Mouse (Mus musculus): ENCODE results near the gene Mrpl36. TPM values are rescaled to one million over a fixed set of nuclear protein-coding genes. Genes with fewer than 3 reads are reported as not detected.

Gene Mrpl36
- polyA plus RNA-seq (2014; fragmentation: Nextera tagmentation; extraction: Ambion mirVana), result 116 and 119 TPM in 2 replicates

GRCm38 (mm10) chr13:73327827-73328698 lies at the start of gene Mrpl36, which contains the start of gene Ndufs6:
TSS of gene Mrpl36 (plus strand) at chr13:73328513.
TSS of gene Ndufs6 (minus strand) at chr13:73328542.
- ATAC-seq (replicated peaks; ENCODE audit: low FRiP score) (peak; percentile 90), DNase-seq (ENCODE audit: low spot score) (peak; percentile 95)
- Histone ChIP-seq H3K4me2 (ENCODE audit: low read depth, low read length, severe bottlenecking) (peak within 1 kb of the TSS; percentile 74), H3K9me3 (ENCODE audit: control insufficient read depth, low read length) (no peaks in the 10 kb centered on the region), H3K27ac (ENCODE audit: low read depth, low read length) (no peak within 1 kb of the TSS), H3K9ac (ENCODE audit: low read length) (peak within 1 kb of the TSS; percentile 76), H3K36me3 (ENCODE audit: control insufficient read depth, insufficient read depth, low read length) (no peaks in the 10 kb centered on the region; the same call in 1 of the 2 replicates), H3K4me3 (ENCODE audit: low read depth, low read length) (peak within 1 kb of the TSS; percentile 73), H3K27me3 (ENCODE audit: control insufficient read depth, insufficient read depth, low read length) (no peaks in the 10 kb centered on the region), H3K4me1 (replicated peaks; ENCODE audit: control insufficient read depth, insufficient read depth, low read length) (peaks cover 5% of the 10 kb centered on the region; the same call in 1 of the 2 replicates)
- WGBS, result 1% methylated on average over 45 of the region's 45 CpGs

- Histone ChIP-seq H3K9ac (ENCODE audit: low read length) (no peak overlapping the region), H3K36me3 (ENCODE audit: control insufficient read depth, insufficient read depth, low read length) (no peaks in the 10 kb centered on the region), H3K9me3 (ENCODE audit: control insufficient read depth, low read length) (no peaks in the 10 kb centered on the region), H3K4me2 (ENCODE audit: low read depth, low read length, severe bottlenecking) (no peak overlapping the region), H3K4me1 (replicated peaks; ENCODE audit: control insufficient read depth, insufficient read depth, low read length) (no peaks in the 10 kb centered on the region), H3K27ac (ENCODE audit: low read depth, low read length) (no peak overlapping the region), H3K4me3 (ENCODE audit: low read depth, low read length) (no peak overlapping the region), H3K27me3 (ENCODE audit: control insufficient read depth, insufficient read depth, low read length) (peaks cover 6% of the 10 kb centered on the region)
- 68% methylated on average over 1 of the region's 1 CpGs for WGBS
- ATAC-seq (replicated peaks; ENCODE audit: low FRiP score) (no peak), DNase-seq (ENCODE audit: low spot score) (no peak)
These were observed 49.1 kb upstream of the Mrpl36 start for GRCm38 (mm10) chr13:73279196-73279595.

GRCm38 (mm10) chr13:73282407-73282806 lies 45.9 kb upstream of the Mrpl36 start:
- Histone ChIP-seq H3K27me3 (ENCODE audit: control insufficient read depth, insufficient read depth, low read length) (no peaks in the 10 kb centered on the region), H3K4me2 (ENCODE audit: low read depth, low read length, severe bottlenecking) (no peak overlapping the region), H3K36me3 (ENCODE audit: control insufficient read depth, insufficient read depth, low read length) (no peaks in the 10 kb centered on the region), H3K9me3 (ENCODE audit: control insufficient read depth, low read length) (no peaks in the 10 kb centered on the region), H3K9ac (ENCODE audit: low read length) (no peak overlapping the region), H3K27ac (ENCODE audit: low read depth, low read length) (no peak overlapping the region), H3K4me3 (ENCODE audit: low read depth, low read length) (no peak overlapping the region), H3K4me1 (replicated peaks; ENCODE audit: control insufficient read depth, insufficient read depth, low read length) (no peaks in the 10 kb centered on the region)
- 84% methylated on average over 2 of the region's 2 CpGs for WGBS
- no peak for ATAC-seq (replicated peaks; ENCODE audit: low FRiP score)
- DNase-seq (ENCODE audit: low spot score), result no peak

GRCm38 (mm10) chr13:73283534-73283933 lies 44.8 kb upstream of the Mrpl36 start:
- WGBS, result 97% methylated on average over 1 of the region's 1 CpGs
- DNase-seq (ENCODE audit: low spot score), result no peak

GRCm38 (mm10) chr13:73290206-73290605 lies 38.1 kb upstream of the Mrpl36 start:
- no peak for DNase-seq (ENCODE audit: low spot score)
- no peak overlapping the region for H3K4me3 ChIP-seq (ENCODE audit: low read depth, low read length)
- 88% methylated on average over 6 of the region's 6 CpGs for WGBS
- H3K4me1 ChIP-seq (replicated peaks; ENCODE audit: control insufficient read depth, insufficient read depth, low read length), result no peaks in the 10 kb centered on the region
- H3K36me3 ChIP-seq (ENCODE audit: control insufficient read depth, insufficient read depth, low read length), result no peaks in the 10 kb centered on the region
- no peak overlapping the region for H3K4me2 ChIP-seq (ENCODE audit: low read depth, low read length, severe bottlenecking)
- H3K9me3 ChIP-seq (ENCODE audit: control insufficient read depth, low read length), result no peaks in the 10 kb centered on the region
- no peaks in the 10 kb centered on the region for H3K27me3 ChIP-seq (ENCODE audit: control insufficient read depth, insufficient read depth, low read length)
- no peak for ATAC-seq (replicated peaks; ENCODE audit: low FRiP score)
- H3K9ac ChIP-seq (ENCODE audit: low read length), result no peak overlapping the region
- no peak overlapping the region for H3K27ac ChIP-seq (ENCODE audit: low read depth, low read length)

More at GRCm38 (mm10) chr13:73283534-73283933, 44.8 kb upstream of the Mrpl36 start:
- H3K36me3 ChIP-seq (ENCODE audit: control insufficient read depth, insufficient read depth, low read length), result no peaks in the 10 kb centered on the region
- no peak overlapping the region for H3K4me2 ChIP-seq (ENCODE audit: low read depth, low read length, severe bottlenecking)
- H3K9ac ChIP-seq (ENCODE audit: low read length), result no peak overlapping the region
- H3K4me1 ChIP-seq (replicated peaks; ENCODE audit: control insufficient read depth, insufficient read depth, low read length), result no peaks in the 10 kb centered on the region
- no peaks in the 10 kb centered on the region for H3K27me3 ChIP-seq (ENCODE audit: control insufficient read depth, insufficient read depth, low read length)
- H3K27ac ChIP-seq (ENCODE audit: low read depth, low read length), result no peak overlapping the region
- no peaks in the 10 kb centered on the region for H3K9me3 ChIP-seq (ENCODE audit: control insufficient read depth, low read length)
- H3K4me3 ChIP-seq (ENCODE audit: low read depth, low read length), result no peak overlapping the region
- no peak for ATAC-seq (replicated peaks; ENCODE audit: low FRiP score)

- Histone ChIP-seq H3K36me3 (ENCODE audit: control insufficient read depth, insufficient read depth, low read length) (no peaks in the 10 kb centered on the region), H3K27ac (ENCODE audit: low read depth, low read length) (no peak overlapping the region), H3K9me3 (ENCODE audit: control insufficient read depth, low read length) (no peaks in the 10 kb centered on the region), H3K4me3 (ENCODE audit: low read depth, low read length) (no peak overlapping the region), H3K4me1 (replicated peaks; ENCODE audit: control insufficient read depth, insufficient read depth, low read length) (no peaks in the 10 kb centered on the region), H3K9ac (ENCODE audit: low read length) (no peak overlapping the region), H3K4me2 (ENCODE audit: low read depth, low read length, severe bottlenecking) (no peak overlapping the region), H3K27me3 (ENCODE audit: control insufficient read depth, insufficient read depth, low read length) (no peaks in the 10 kb centered on the region)
- 46% methylated on average over 2 of the region's 2 CpGs for WGBS
- DNase-seq (ENCODE audit: low spot score) (no peak), ATAC-seq (replicated peaks; ENCODE audit: low FRiP score) (no peak)
These were observed 37.2 kb upstream of the Mrpl36 start for GRCm38 (mm10) chr13:73291102-73291501.

- Histone ChIP-seq H3K4me3 (ENCODE audit: low read depth, low read length) (no peak overlapping the region), H3K4me1 (replicated peaks; ENCODE audit: control insufficient read depth, insufficient read depth, low read length) (no peaks in the 10 kb centered on the region), H3K4me2 (ENCODE audit: low read depth, low read length, severe bottlenecking) (no peak overlapping the region), H3K27ac (ENCODE audit: low read depth, low read length) (no peak overlapping the region), H3K9me3 (ENCODE audit: control insufficient read depth, low read length) (no peaks in the 10 kb centered on the region), H3K27me3 (ENCODE audit: control insufficient read depth, insufficient read depth, low read length) (no peaks in the 10 kb centered on the region), H3K36me3 (ENCODE audit: control insufficient read depth, insufficient read depth, low read length) (no peaks in the 10 kb centered on the region), H3K9ac (ENCODE audit: low read length) (no peak overlapping the region)
- 81% methylated on average over 4 of the region's 4 CpGs for WGBS
- ATAC-seq (replicated peaks; ENCODE audit: low FRiP score) (no peak), DNase-seq (ENCODE audit: low spot score) (no peak)
These were observed 29.6 kb upstream of the Mrpl36 start for GRCm38 (mm10) chr13:73298717-73299116.

- 95% methylated on average over 5 of the region's 5 CpGs for WGBS
- Histone ChIP-seq H3K4me3 (ENCODE audit: low read depth, low read length) (no peak overlapping the region), H3K4me2 (ENCODE audit: low read depth, low read length, severe bottlenecking) (no peak overlapping the region), H3K27ac (ENCODE audit: low read depth, low read length) (no peak overlapping the region), H3K27me3 (ENCODE audit: control insufficient read depth, insufficient read depth, low read length) (no peaks in the 10 kb centered on the region), H3K36me3 (ENCODE audit: control insufficient read depth, insufficient read depth, low read length) (no peaks in the 10 kb centered on the region), H3K9ac (ENCODE audit: low read length) (no peak overlapping the region), H3K4me1 (replicated peaks; ENCODE audit: control insufficient read depth, insufficient read depth, low read length) (no peaks in the 10 kb centered on the region), H3K9me3 (ENCODE audit: control insufficient read depth, low read length) (no peaks in the 10 kb centered on the region)
- ATAC-seq (replicated peaks; ENCODE audit: low FRiP score) (no peak), DNase-seq (ENCODE audit: low spot score) (no peak)
These were observed 29.0 kb upstream of the Mrpl36 start for GRCm38 (mm10) chr13:73299322-73299721.
